Mouse (Mus musculus) mouse embryonic stem cell (cell line): ENCODE measurements around the gene Rgs16.

Experiments
- in situ Hi-C, 2 experiments: fragments of 300-500 bp; cut with MboI; formaldehyde crosslinking; loops; 1 replicate in 1 of 2; 3 replicates in 1 of 2; pipeline ENCODE4 v1.14.3; 2019 to 2020; ENCODE audit warnings: low sequenced_read_pairs in 2 of 2, low pct_unique_long_range_greater_than_20kb in 1 of 2, mixed read lengths in 1 of 2; ENCODE audit not compliant: unreplicated experiment in 1 of 2

The Rgs16 gene

GRCm38 (mm10) chr1:153711544-153712262 is 28.4 kb upstream of the Rgs16 start:
- in situ Hi-C loops: no loop called here

- in situ Hi-C loops: no loop called here
Measured at GRCm38 (mm10) chr1:153712633-153713032, 27.5 kb upstream of the Rgs16 start.

GRCm38 (mm10) chr1:153717990-153718389 is 22.2 kb upstream of the Rgs16 start:
- in situ Hi-C loops: no loop called here

- in situ Hi-C loops: no loop called here
Measured at GRCm38 (mm10) chr1:153720935-153721334, 19.2 kb upstream of the Rgs16 start.

- in situ Hi-C loops: no loop called here
Measured at GRCm38 (mm10) chr1:153721565-153722310, 18.4 kb upstream of the Rgs16 start.

- in situ Hi-C loops: no loop called here
Measured at GRCm38 (mm10) chr1:153723426-153723825, 16.7 kb upstream of the Rgs16 start.

GRCm38 (mm10) chr1:153726636-153727035 is 13.5 kb upstream of the Rgs16 start:
- in situ Hi-C loops: no loop called here

GRCm38 (mm10) chr1:153729806-153730205 is 10.3 kb upstream of the Rgs16 start:
- in situ Hi-C loops: no loop called here

- in situ Hi-C loops: no loop called here
Measured at GRCm38 (mm10) chr1:153730671-153731070, 9.5 kb upstream of the Rgs16 start.

- in situ Hi-C loops: no loop called here
Measured at GRCm38 (mm10) chr1:153733181-153733580, 7.0 kb upstream of the Rgs16 start.

GRCm38 (mm10) chr1:153734866-153735265 is 5.3 kb upstream of the Rgs16 start:
- in situ Hi-C loops: no loop called here

- in situ Hi-C loops: no loop called here
Measured at GRCm38 (mm10) chr1:153736096-153736495, 4.1 kb upstream of the Rgs16 start.

- in situ Hi-C loops: no loop called here
Measured at GRCm38 (mm10) chr1:153737101-153738085, 2.8 kb upstream of the Rgs16 start.

GRCm38 (mm10) chr1:153739437-153740015 is 623 bp upstream of the Rgs16 start:
- in situ Hi-C loops: no loop called here

GRCm38 (mm10) chr1:153740775-153741400 is 739 bp downstream of the Rgs16 start:
- in situ Hi-C loops: no loop called here

- in situ Hi-C loops: no loop called here
Measured at GRCm38 (mm10) chr1:153741551-153742316, 1.6 kb downstream of the Rgs16 start.

GRCm38 (mm10) chr1:153742374-153743155 is 2.4 kb downstream of the Rgs16 start:
- in situ Hi-C loops: no loop called here
